Mouse (Mus musculus) neural tube, embryonic 14.5 days (tissue): ENCODE measurements at regions not wholly inside any gene's neighbourhood (a gene's known extent, or its start where the extent isn't known, plus 50 kb on each side); places are given as distances from the start of the nearest gene placed in this dataset.

Source experiments
- ATAC-seq: fragments of 200-750 bp; cut with Nextera tagmentation; 2 replicates; pipeline ENCODE4 v1.8.0; 2017; ENCODE audit warnings: low read depth, mild to moderate bottlenecking, moderate TSS enrichment, moderate library complexity
- H3K27ac ChIP-seq: fragments of 300-500 bp; sonication (generic); 2 replicates; pipeline ENCODE4 v1.5.1; 2014; ENCODE audit warnings: low read depth, mild to moderate bottlenecking, control low read depth, low read length, moderate library complexity, mixed read lengths
- H3K27me3 ChIP-seq: fragments of 300-500 bp; sonication (generic); 2 replicates; pipeline ENCODE4 v1.6.1; 2014; ENCODE audit warnings: low read length; ENCODE audit not compliant: control insufficient read depth, insufficient read depth
- H3K36me3 ChIP-seq: fragments of 300-500 bp; sonication (generic); 2 replicates; pipeline ENCODE4 v1.6.1; 2014; ENCODE audit warnings: low read length, mixed read lengths; ENCODE audit not compliant: control insufficient read depth, insufficient read depth
- H3K4me1 ChIP-seq: fragments of 300-500 bp; sonication (generic); 2 replicates; pipeline ENCODE4 v1.6.1; 2014; ENCODE audit warnings: low read length; ENCODE audit not compliant: control insufficient read depth, insufficient read depth
- H3K4me2 ChIP-seq: fragments of 300-500 bp; sonication (generic); 2 replicates; pipeline ENCODE4 v1.6.1; 2014; ENCODE audit warnings: mild to moderate bottlenecking, low read depth, low read length, control low read depth
- H3K4me3 ChIP-seq: fragments of 300-500 bp; sonication (generic); 2 replicates; pipeline ENCODE4 v1.5.1; 2014; ENCODE audit warnings: low read depth, low read length, control low read depth, mixed read lengths
- H3K9ac ChIP-seq: fragments of 300-500 bp; sonication (generic); replicated peaks from 2 replicates; pipeline ENCODE4 v1.6.1; 2014; ENCODE audit warnings: low read depth, mild to moderate bottlenecking, control low read depth, low read length, mixed read lengths
- H3K9me3 ChIP-seq: fragments of 300-500 bp; sonication (generic); 2 replicates; pipeline ENCODE4 v1.6.1; 2016; ENCODE audit warnings: low read length; ENCODE audit not compliant: control insufficient read depth
- WGBS: fragments of 180-500 bp; shearing (Covaris S2); extraction: QIAGEN DNeasy Blood & Tissue Kit; methylation state at CpG from one replicate; pipeline ENCODE4 v1.1.7; 2014; 5-methylcytosine and 5-hydroxymethylcytosine counted together

GRCm38 (mm10) chr8:79587258-79587657 lies 52.2 kb upstream of the Otud4 start:
- no peaks in the 10 kb centered on the region for H3K9me3 ChIP-seq
- H3K4me1 ChIP-seq: no peaks in the 10 kb centered on the region
- no peak overlapping the region for H3K4me2 ChIP-seq
- 31% methylated on average over 1 of the region's 1 CpGs for WGBS
- H3K36me3 ChIP-seq: no peaks in the 10 kb centered on the region
- H3K4me3 ChIP-seq: no peak overlapping the region
- no peaks in the 10 kb centered on the region for H3K27me3 ChIP-seq
- no peak overlapping the region for H3K27ac ChIP-seq
- ATAC-seq: no peak
- H3K9ac ChIP-seq: no peak overlapping the region

GRCm38 (mm10) chr8:79584966-79585365 lies 54.5 kb upstream of the Otud4 start:
- H3K9me3 ChIP-seq: no peaks in the 10 kb centered on the region
- H3K9ac ChIP-seq: no peak overlapping the region
- 40% methylated on average over 3 of the region's 3 CpGs for WGBS
- H3K27me3 ChIP-seq: no peaks in the 10 kb centered on the region
- no peaks in the 10 kb centered on the region for H3K36me3 ChIP-seq
- no peak overlapping the region for H3K4me2 ChIP-seq
- no peaks in the 10 kb centered on the region for H3K4me1 ChIP-seq
- ATAC-seq: peak; percentile 66; the same call in 1 of the 2 replicates
- H3K4me3 ChIP-seq: no peak overlapping the region
- no peak overlapping the region for H3K27ac ChIP-seq

GRCm38 (mm10) chr8:79583326-79583725 lies 56.1 kb upstream of the Otud4 start:
- no peak overlapping the region for H3K9ac ChIP-seq
- no peak overlapping the region for H3K4me3 ChIP-seq
- no peaks in the 10 kb centered on the region for H3K36me3 ChIP-seq
- H3K4me1 ChIP-seq: no peaks in the 10 kb centered on the region
- H3K4me2 ChIP-seq: no peak overlapping the region
- no peaks in the 10 kb centered on the region for H3K9me3 ChIP-seq
- H3K27me3 ChIP-seq: no peaks in the 10 kb centered on the region
- ATAC-seq: no peak
- H3K27ac ChIP-seq: no peak overlapping the region
- WGBS: 32% methylated on average over 6 of the region's 6 CpGs

GRCm38 (mm10) chr8:79582195-79582594 lies 57.2 kb upstream of the Otud4 start:
- no peak for ATAC-seq
- no peak overlapping the region for H3K4me3 ChIP-seq
- H3K9me3 ChIP-seq: no peaks in the 10 kb centered on the region
- no peaks in the 10 kb centered on the region for H3K36me3 ChIP-seq
- H3K9ac ChIP-seq: no peak overlapping the region
- no peaks in the 10 kb centered on the region for H3K27me3 ChIP-seq
- H3K4me1 ChIP-seq: no peaks in the 10 kb centered on the region
- no peak overlapping the region for H3K4me2 ChIP-seq
- WGBS: 84% methylated on average over 2 of the region's 2 CpGs
- H3K27ac ChIP-seq: no peak overlapping the region

GRCm38 (mm10) chr8:79576086-79576485 lies 63.3 kb upstream of the Otud4 start:
- Histone ChIP-seq H3K9me3 (no peaks in the 10 kb centered on the region), H3K9ac (no peak overlapping the region), H3K4me1 (no peaks in the 10 kb centered on the region), H3K4me2 (no peak overlapping the region), H3K36me3 (no peaks in the 10 kb centered on the region), H3K27me3 (no peaks in the 10 kb centered on the region), H3K27ac (no peak overlapping the region), H3K4me3 (no peak overlapping the region)
- WGBS: 64% methylated on average over 7 of the region's 7 CpGs
- no peak for ATAC-seq

GRCm38 (mm10) chr8:79575175-79575734 lies 64.2 kb upstream of the Otud4 start:
- Histone ChIP-seq H3K9ac (no peak overlapping the region), H3K27ac (no peak overlapping the region), H3K27me3 (no peaks in the 10 kb centered on the region), H3K4me1 (no peaks in the 10 kb centered on the region), H3K9me3 (no peaks in the 10 kb centered on the region), H3K36me3 (no peaks in the 10 kb centered on the region), H3K4me3 (no peak overlapping the region), H3K4me2 (no peak overlapping the region)
- 41% methylated on average over 2 of the region's 2 CpGs for WGBS
- no peak for ATAC-seq

- Histone ChIP-seq H3K27ac (no peak overlapping the region), H3K9ac (no peak overlapping the region), H3K4me1 (no peaks in the 10 kb centered on the region), H3K4me3 (no peak overlapping the region), H3K4me2 (no peak overlapping the region), H3K9me3 (no peaks in the 10 kb centered on the region), H3K36me3 (no peaks in the 10 kb centered on the region), H3K27me3 (no peaks in the 10 kb centered on the region)
- WGBS: 95% methylated on average over 7 of the region's 7 CpGs
- ATAC-seq: no peak
These were observed 65.9 kb upstream of the Otud4 start for GRCm38 (mm10) chr8:79573491-79573890.

- H3K27me3 ChIP-seq: no peaks in the 10 kb centered on the region
- no peaks in the 10 kb centered on the region for H3K36me3 ChIP-seq
- no peak overlapping the region for H3K9ac ChIP-seq
- no peaks in the 10 kb centered on the region for H3K4me1 ChIP-seq
- WGBS: 97% methylated on average over 5 of the region's 5 CpGs
- no peaks in the 10 kb centered on the region for H3K9me3 ChIP-seq
- no peak for ATAC-seq
- no peak overlapping the region for H3K27ac ChIP-seq
- H3K4me3 ChIP-seq: no peak overlapping the region
- H3K4me2 ChIP-seq: no peak overlapping the region
These were observed 66.9 kb upstream of the Otud4 start for GRCm38 (mm10) chr8:79572526-79572925.

- ATAC-seq: no peak
- WGBS: 82% methylated on average over 6 of the region's 6 CpGs
- Histone ChIP-seq H3K9me3 (no peaks in the 10 kb centered on the region), H3K27me3 (no peaks in the 10 kb centered on the region), H3K4me3 (no peak overlapping the region), H3K36me3 (no peaks in the 10 kb centered on the region), H3K4me2 (no peak overlapping the region), H3K4me1 (no peaks in the 10 kb centered on the region), H3K27ac (no peak overlapping the region), H3K9ac (no peak overlapping the region)
These were observed 76.3 kb upstream of the Otud4 start for GRCm38 (mm10) chr8:79563101-79563500.
